Mouse (Mus musculus): Measurements from ENCODE around the gene Gpr12. TPM values are rescaled to one million over a fixed set of nuclear protein-coding genes. Genes with fewer than 3 reads are reported as not detected.
"Not testable (repeated sequence)": the region's sequence is repeated elsewhere in the genome, so short reads cannot be mapped to it uniquely, and the experiment has no call there.

Gene Gpr12
- polyA plus RNA-seq, 1 experiment = not detected

- WGBS = 53% methylated on average over 7 of the region's 7 CpGs
- H3K27me3 ChIP-seq (ENCODE audit: control insufficient read depth, insufficient read depth, low read length) = no peaks in the 10 kb centered on the region
- H3K36me3 ChIP-seq (ENCODE audit: control insufficient read depth, insufficient read depth, low read length) = no peaks in the 10 kb centered on the region
Measured at GRCm38 (mm10) chr5:146611830-146612229, 26.8 kb upstream of the Gpr12 start.

GRCm38 (mm10) chr5:146611009-146611408 is 26.0 kb upstream of the Gpr12 start:
- TF ChIP-seq CTCF (IDR thresholded peaks at IDR 0.05; ENCODE audit: extremely low read depth, insufficient read length, insufficient replicate concordance, low read depth, low read length) = no peak
- no peak for TF ChIP-seq POLR2A (IDR thresholded peaks at IDR 0.05; ENCODE audit: low read depth, low read length)
- H3K27me3 ChIP-seq (ENCODE audit: control insufficient read depth, insufficient read depth, low read length) = no peaks in the 10 kb centered on the region
- H3K36me3 ChIP-seq (ENCODE audit: control insufficient read depth, insufficient read depth, low read length) = no peaks in the 10 kb centered on the region
- H3K4me3 ChIP-seq (ENCODE audit: low read depth, low read length) = no peak overlapping the region
- H3K4me1 ChIP-seq (ENCODE audit: control insufficient read depth, insufficient read depth, insufficient read length, low read length) = no peaks in the 10 kb centered on the region
- H3K27ac ChIP-seq (ENCODE audit: insufficient read depth, low read depth, low read length) = no peak overlapping the region
- WGBS = 18% methylated on average over 8 of the region's 8 CpGs

More at GRCm38 (mm10) chr5:146611830-146612229, 26.8 kb upstream of the Gpr12 start:
- TF ChIP-seq POLR2A (IDR thresholded peaks at IDR 0.05; ENCODE audit: low read depth, low read length) (no peak), CTCF (IDR thresholded peaks at IDR 0.05; ENCODE audit: extremely low read depth, insufficient read length, insufficient replicate concordance, low read depth, low read length) (no peak)
- Histone ChIP-seq H3K27ac (ENCODE audit: insufficient read depth, low read depth, low read length) (no peak overlapping the region), H3K4me3 (ENCODE audit: low read depth, low read length) (no peak overlapping the region), H3K4me1 (ENCODE audit: control insufficient read depth, insufficient read depth, insufficient read length, low read length) (no peaks in the 10 kb centered on the region)

GRCm38 (mm10) chr5:146609646-146610045 is 24.6 kb upstream of the Gpr12 start:
- Histone ChIP-seq H3K4me3 (ENCODE audit: low read depth, low read length) (no peak overlapping the region), H3K27me3 (ENCODE audit: control insufficient read depth, insufficient read depth, low read length) (no peaks in the 10 kb centered on the region), H3K36me3 (ENCODE audit: control insufficient read depth, insufficient read depth, low read length) (no peaks in the 10 kb centered on the region), H3K27ac (ENCODE audit: insufficient read depth, low read depth, low read length) (no peak overlapping the region), H3K4me1 (ENCODE audit: control insufficient read depth, insufficient read depth, insufficient read length, low read length) (no peaks in the 10 kb centered on the region)
- WGBS = 82% methylated on average over 10 of the region's 10 CpGs
- TF ChIP-seq POLR2A (IDR thresholded peaks at IDR 0.05; ENCODE audit: low read depth, low read length) (no peak), CTCF (IDR thresholded peaks at IDR 0.05; ENCODE audit: extremely low read depth, insufficient read length, insufficient replicate concordance, low read depth, low read length) (no peak)

- no peak for TF ChIP-seq CTCF (IDR thresholded peaks at IDR 0.05; ENCODE audit: extremely low read depth, insufficient read length, insufficient replicate concordance, low read depth, low read length)
- no peak for TF ChIP-seq POLR2A (IDR thresholded peaks at IDR 0.05; ENCODE audit: low read depth, low read length)
- no peaks in the 10 kb centered on the region for H3K27me3 ChIP-seq (ENCODE audit: control insufficient read depth, insufficient read depth, low read length)
- H3K4me1 ChIP-seq (ENCODE audit: control insufficient read depth, insufficient read depth, insufficient read length, low read length) = no peaks in the 10 kb centered on the region
- no peak overlapping the region for H3K27ac ChIP-seq (ENCODE audit: insufficient read depth, low read depth, low read length)
- 77% methylated on average over 5 of the region's 5 CpGs for WGBS
- H3K36me3 ChIP-seq (ENCODE audit: control insufficient read depth, insufficient read depth, low read length) = no peaks in the 10 kb centered on the region
- no peak overlapping the region for H3K4me3 ChIP-seq (ENCODE audit: low read depth, low read length)
Measured at GRCm38 (mm10) chr5:146607816-146608215, 22.8 kb upstream of the Gpr12 start.

- no peak for TF ChIP-seq CTCF (IDR thresholded peaks at IDR 0.05; ENCODE audit: extremely low read depth, insufficient read length, insufficient replicate concordance, low read depth, low read length)
- Histone ChIP-seq H3K36me3 (ENCODE audit: control insufficient read depth, insufficient read depth, low read length) (no peaks in the 10 kb centered on the region), H3K27me3 (ENCODE audit: control insufficient read depth, insufficient read depth, low read length) (no peaks in the 10 kb centered on the region), H3K27ac (ENCODE audit: insufficient read depth, low read depth, low read length) (no peak overlapping the region), H3K4me1 (ENCODE audit: control insufficient read depth, insufficient read depth, insufficient read length, low read length) (no peaks in the 10 kb centered on the region), H3K4me3 (ENCODE audit: low read depth, low read length) (no peak overlapping the region)
- 87% methylated on average over 5 of the region's 5 CpGs for WGBS
Measured at GRCm38 (mm10) chr5:146606895-146607294, 21.9 kb upstream of the Gpr12 start.

GRCm38 (mm10) chr5:146606221-146606620 is 21.2 kb upstream of the Gpr12 start:
- Histone ChIP-seq H3K4me1 (ENCODE audit: control insufficient read depth, insufficient read depth, insufficient read length, low read length) (no peaks in the 10 kb centered on the region), H3K36me3 (ENCODE audit: control insufficient read depth, insufficient read depth, low read length) (no peaks in the 10 kb centered on the region), H3K27me3 (ENCODE audit: control insufficient read depth, insufficient read depth, low read length) (no peaks in the 10 kb centered on the region), H3K27ac (ENCODE audit: insufficient read depth, low read depth, low read length) (no peak overlapping the region), H3K4me3 (ENCODE audit: low read depth, low read length) (no peak overlapping the region)
- TF ChIP-seq CTCF (IDR thresholded peaks at IDR 0.05; ENCODE audit: extremely low read depth, insufficient read length, insufficient replicate concordance, low read depth, low read length) = no peak
- TF ChIP-seq POLR2A (IDR thresholded peaks at IDR 0.05; ENCODE audit: low read depth, low read length) = no peak
- WGBS = 61% methylated on average over 5 of the region's 5 CpGs

- H3K36me3 ChIP-seq (ENCODE audit: control insufficient read depth, insufficient read depth, low read length) = no peaks in the 10 kb centered on the region
- no peaks in the 10 kb centered on the region for H3K27me3 ChIP-seq (ENCODE audit: control insufficient read depth, insufficient read depth, low read length)
- TF ChIP-seq CTCF (IDR thresholded peaks at IDR 0.05; ENCODE audit: extremely low read depth, insufficient read length, insufficient replicate concordance, low read depth, low read length) (no peak), POLR2A (IDR thresholded peaks at IDR 0.05; ENCODE audit: low read depth, low read length) (no peak)
- no peak overlapping the region for H3K27ac ChIP-seq (ENCODE audit: insufficient read depth, low read depth, low read length)
- WGBS = 35% methylated on average over 5 of the region's 5 CpGs
- H3K4me3 ChIP-seq (ENCODE audit: low read depth, low read length) = no peak overlapping the region
- H3K4me1 ChIP-seq (ENCODE audit: control insufficient read depth, insufficient read depth, insufficient read length, low read length) = no peaks in the 10 kb centered on the region
Measured at GRCm38 (mm10) chr5:146599970-146600369, 14.9 kb upstream of the Gpr12 start.

- H3K27me3 ChIP-seq (ENCODE audit: control insufficient read depth, insufficient read depth, low read length); H3K4me3 ChIP-seq (ENCODE audit: low read depth, low read length); H3K4me1 ChIP-seq (ENCODE audit: control insufficient read depth, insufficient read depth, insufficient read length, low read length); H3K27ac ChIP-seq (ENCODE audit: insufficient read depth, low read depth, low read length); H3K36me3 ChIP-seq (ENCODE audit: control insufficient read depth, insufficient read depth, low read length): not testable (repeated sequence)
- 78% methylated on average over 7 of the region's 7 CpGs for WGBS
Measured at GRCm38 (mm10) chr5:146599216-146599615, 14.2 kb upstream of the Gpr12 start.
